ENCODE assay signal across 8 mouse cellular contexts in the genomic region with DNA sequence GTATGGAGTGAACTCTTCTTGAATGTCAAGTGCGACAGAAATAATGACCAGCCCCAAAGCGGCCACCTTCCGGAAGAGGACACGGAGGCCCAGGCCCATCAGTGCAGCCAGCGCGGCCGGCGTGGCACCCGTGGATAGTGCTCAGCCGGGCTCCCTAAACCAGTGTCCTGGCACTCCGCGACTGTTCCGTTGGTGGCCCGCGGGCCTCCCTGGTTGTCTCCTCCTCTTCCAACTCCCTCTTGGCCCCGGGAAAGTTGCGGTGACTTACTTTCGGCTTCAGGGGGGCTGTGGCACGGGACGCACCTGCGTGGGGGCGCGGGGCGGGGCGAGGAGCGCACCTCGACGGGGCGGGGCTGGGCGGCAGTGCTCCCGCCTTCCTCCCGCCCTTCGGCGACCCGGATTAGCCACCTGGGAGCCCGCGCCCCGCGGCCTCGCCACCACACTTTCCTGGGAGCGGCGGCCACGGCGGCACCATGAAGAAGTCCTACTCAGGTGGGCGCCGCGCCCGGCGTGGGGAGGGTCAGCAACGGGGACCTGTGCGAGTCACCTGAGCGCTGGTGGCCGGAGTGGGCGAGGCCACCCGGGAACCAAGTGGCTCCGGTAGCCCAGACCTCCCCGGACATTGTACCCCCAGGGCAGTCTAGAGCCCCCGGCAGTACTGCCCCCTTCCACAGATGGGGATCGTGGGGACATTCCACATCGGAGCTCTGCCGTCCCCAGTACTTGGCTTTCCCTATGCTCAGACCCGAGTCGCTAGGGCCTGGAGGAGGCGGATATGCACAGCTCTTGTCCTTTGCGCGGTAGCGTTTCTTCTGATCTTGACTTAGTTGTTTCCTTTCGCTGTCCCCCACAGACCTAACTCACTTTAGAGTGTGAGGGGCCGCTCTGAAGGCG. TPM values are rescaled to one million over a fixed set of nuclear protein-coding genes. Genes with fewer than 3 reads are reported as not detected.
DNase-seq lines count a peak whose midpoint lies in the region; ATAC-seq lines count a peak whose summit lies in the region.

Sept9 (plus strand) TSS at position 380 of the 894 bp plus-strand sequence.

- peaks cover 42% of the 10 kb centered on the region for H3K4me1 ChIP-seq in embryonic facial prominence, embryonic 10.5 days
- H3K4me1 ChIP-seq in heart, embryonic 13.5 days, result peaks cover 33% of the 10 kb centered on the region
- H3K4me1 ChIP-seq in kidney, embryonic 15.5 days, result peaks cover 45% of the 10 kb centered on the region
- H3K4me1 ChIP-seq in liver, embryonic 15.5 days (replicated peaks), result peaks cover 29% of the 10 kb centered on the region

- no peaks in the 10 kb centered on the region for H3K36me3 ChIP-seq in embryonic facial prominence, embryonic 10.5 days (replicated peaks)
- H3K36me3 ChIP-seq in heart, embryonic 13.5 days, result no peaks in the 10 kb centered on the region
- no peaks in the 10 kb centered on the region for H3K36me3 ChIP-seq in kidney, embryonic 15.5 days
- H3K36me3 ChIP-seq in liver, embryonic 15.5 days (replicated peaks), result no peaks in the 10 kb centered on the region

- H3K4me3 ChIP-seq in embryonic facial prominence, embryonic 10.5 days, result peak within 1 kb of the TSS; percentile 65
- peak within 1 kb of the TSS; percentile 54 for H3K4me3 ChIP-seq in heart, embryonic 13.5 days
- peak within 1 kb of the TSS; percentile 55 for H3K4me3 ChIP-seq in kidney, embryonic 15.5 days (replicated peaks)
- H3K4me3 ChIP-seq in liver, embryonic 15.5 days (replicated peaks), result peak within 1 kb of the TSS; percentile 54

- no peak for ATAC-seq in heart, embryonic 13.5 days (ENCODE audit: extremely low read depth, insufficient number of reproducible peaks, low FRiP score, low TSS enrichment)
- ATAC-seq in kidney, embryonic 15.5 days (replicated peaks; ENCODE audit: low FRiP score), result peak; percentile 44
- no peak for ATAC-seq in liver, embryonic 15.5 days (ENCODE audit: insufficient read depth)

- peak within 1 kb of the TSS; percentile 60 for H3K27ac ChIP-seq in embryonic facial prominence, embryonic 10.5 days (replicated peaks)
- H3K27ac ChIP-seq in heart, embryonic 13.5 days (replicated peaks), result no peak within 1 kb of the TSS
- peak within 1 kb of the TSS; percentile 55 for H3K27ac ChIP-seq in kidney, embryonic 15.5 days
- 0 out of 2 replicates have a peak within 1 kb of the TSS, but pooled peaks have one; percentile 38 for H3K27ac ChIP-seq in liver, embryonic 15.5 days (replicated peaks)

- under 1% methylated on average over 70 of the region's 70 CpGs for WGBS in embryonic facial prominence, embryonic 10.5 days
- WGBS in heart, embryonic 13.5 days, result under 1% methylated on average over 70 of the region's 70 CpGs
- WGBS in kidney, embryonic 15.5 days, result under 1% methylated on average over 70 of the region's 70 CpGs
- 2% methylated on average over 70 of the region's 70 CpGs for WGBS in liver, embryonic 15.5 days (ENCODE audit: insufficient replicate concordance)

- H3K4me2 ChIP-seq in heart, embryonic 13.5 days, result peak within 1 kb of the TSS; percentile 82
- H3K4me2 ChIP-seq in kidney, embryonic 15.5 days, result peak within 1 kb of the TSS; percentile 92
- peak within 1 kb of the TSS; percentile 55 for H3K4me2 ChIP-seq in liver, embryonic 15.5 days

- no peak for DNase-seq in frontal cortex, adult 2 months (ENCODE audit: extremely low spot score in 1 of 2, low spot score in 1 of 2)
- no peak for DNase-seq in frontal cortex, postnatal 36 days (ENCODE audit: low spot score in 2 of 2)
- DNase-seq in embryonic facial prominence, embryonic 10.5 days (ENCODE audit: low spot score), result peak; percentile 54
- peak; percentile 45 for DNase-seq in neural tube, embryonic 10.5 days (ENCODE audit: extremely low spot score, low spot score)
- no peak for DNase-seq in cerebellum, postnatal 14 days

- H3K27me3 ChIP-seq in embryonic facial prominence, embryonic 10.5 days (replicated peaks; ENCODE audit: low read depth, poor library complexity, severe bottlenecking), result peaks cover 84% of the 10 kb centered on the region
- H3K27me3 ChIP-seq in heart, embryonic 13.5 days (replicated peaks), result peaks cover 66% of the 10 kb centered on the region
- H3K27me3 ChIP-seq in kidney, embryonic 15.5 days, result peaks cover 24% of the 10 kb centered on the region
- peaks cover 45% of the 10 kb centered on the region for H3K27me3 ChIP-seq in liver, embryonic 15.5 days

- peak within 1 kb of the TSS; percentile 69 for H3K9ac ChIP-seq in heart, embryonic 13.5 days
- peak within 1 kb of the TSS; percentile 56 for H3K9ac ChIP-seq in kidney, embryonic 15.5 days
- peak within 1 kb of the TSS; percentile 46; the same call in 1 of the 2 replicates for H3K9ac ChIP-seq in liver, embryonic 15.5 days

- H3K9me3 ChIP-seq in embryonic facial prominence, embryonic 10.5 days, result no peaks in the 10 kb centered on the region
- no peaks in the 10 kb centered on the region for H3K9me3 ChIP-seq in heart, embryonic 13.5 days
- no peaks in the 10 kb centered on the region for H3K9me3 ChIP-seq in kidney, embryonic 15.5 days (replicated peaks)
- no peaks in the 10 kb centered on the region for H3K9me3 ChIP-seq in liver, embryonic 15.5 days (replicated peaks)

RNA-seq across cellular contexts. Expression of gene Sept9, which starts in this region (rescaled TPM):
- polyA plus RNA-seq in frontal cortex, adult 2 months (2012; rRNA removed), result 31.8 and 33.4 TPM in 2 replicates
- polyA plus RNA-seq in embryonic facial prominence, embryonic 10.5 days (2016; fragmentation: Nextera tagmentation; extraction: Ambion mirVana), result 255 TPM in 2 replicates
- 69.3 and 75.5 TPM in 2 replicates for polyA plus RNA-seq in heart, embryonic 13.5 days (2015; fragmentation: Nextera tagmentation; extraction: Ambion mirVana)
- 120 and 126 TPM in 2 replicates for polyA plus RNA-seq in kidney, embryonic 15.5 days (2015; fragmentation: Nextera tagmentation; extraction: Ambion mirVana)
- 41.0 and 41.9 TPM in 2 replicates for polyA plus RNA-seq in liver, embryonic 15.5 days (2015; fragmentation: Nextera tagmentation; extraction: Ambion mirVana)

Comparison
In these comparisons a context has a peak if more than half of its experiments do, and no peak if none do; other contexts are left out.
1. DNase-seq: peak in embryonic facial prominence, embryonic 10.5 days (single experiment) and neural tube, embryonic 10.5 days (single experiment); none in frontal cortex, adult 2 months (0 of 2), frontal cortex, postnatal 36 days (0 of 2) and cerebellum, postnatal 14 days (0 of 2).
2. Peak in every context shown above with its lines, with median percentiles within 50 percentile points of each other: H3K4me3 ChIP-seq, H3K4me2 ChIP-seq and H3K9ac ChIP-seq.